Mouse (Mus musculus) lung, embryonic 16.5 days (tissue): ENCODE results near the gene Gm10959. TPM values are rescaled to one million over a fixed set of nuclear protein-coding genes. Genes with fewer than 3 reads are reported as not detected.
"Not testable (repeated sequence)": the region's sequence is repeated elsewhere in the genome, so short reads cannot be mapped to it uniquely, and the experiment has no call there.

Experiments
- ATAC-seq: fragments of 200-750 bp; cut with Nextera tagmentation; 2 replicates; pipeline ENCODE4 v1.8.0; 2017; ENCODE audit warnings: low read depth, mild to moderate bottlenecking, moderate library complexity
- H3K27ac ChIP-seq: fragments of 300-500 bp; sonication (generic); 2 replicates; pipeline ENCODE4 v1.5.1; 2014; ENCODE audit warnings: mild to moderate bottlenecking, control low read depth, low read length
- H3K27me3 ChIP-seq: fragments of 300-500 bp; sonication (generic); 2 replicates; pipeline ENCODE4 v1.6.1; 2014; ENCODE audit warnings: low read depth, low read length, mixed read lengths; ENCODE audit not compliant: control insufficient read depth, insufficient read depth
- H3K36me3 ChIP-seq: fragments of 300-500 bp; sonication (generic); 2 replicates; pipeline ENCODE4 v1.6.1; 2014; ENCODE audit warnings: low read length; ENCODE audit not compliant: control insufficient read depth, insufficient read depth
- H3K4me1 ChIP-seq: fragments of 300-500 bp; sonication (generic); replicated peaks from 2 replicates; pipeline ENCODE4 v1.6.1; 2014; ENCODE audit warnings: low read length, mixed read lengths; ENCODE audit not compliant: control insufficient read depth, insufficient read depth
- H3K4me2 ChIP-seq: fragments of 300-500 bp; sonication (generic); 2 replicates; pipeline ENCODE4 v1.6.1; 2014; ENCODE audit warnings: low read depth, low read length, control low read depth
- H3K4me3 ChIP-seq: fragments of 300-500 bp; sonication (generic); 2 replicates; pipeline ENCODE4 v1.5.1; 2014; ENCODE audit warnings: mild to moderate bottlenecking, low read length, control low read depth
- H3K9ac ChIP-seq: fragments of 300-500 bp; sonication (generic); 2 replicates; pipeline ENCODE4 v1.6.1; 2014; ENCODE audit warnings: low read length, control low read depth
- H3K9me3 ChIP-seq: fragments of 300-500 bp; sonication (generic); 2 replicates; pipeline ENCODE4 v1.6.1; 2016; ENCODE audit warnings: low read length; ENCODE audit not compliant: control insufficient read depth
- WGBS: fragments of 180-500 bp; shearing (Covaris S2); extraction: QIAGEN DNeasy Blood & Tissue Kit; methylation state at CpG from one replicate; pipeline ENCODE4 v1.1.7; 2014; 5-methylcytosine and 5-hydroxymethylcytosine counted together
- polyA plus RNA-seq: library from polyadenylated mRNA; unstranded; fragments of >200 nt; fragmentation: Nextera tagmentation; extraction: Ambion mirVana; gene quantifications from 2 replicates; pipeline ENCODE4 v1.2.1, GENCODE M21; 2015

The Gm10959 gene
- not detected in 2 replicates for polyA plus RNA-seq

DNA sequence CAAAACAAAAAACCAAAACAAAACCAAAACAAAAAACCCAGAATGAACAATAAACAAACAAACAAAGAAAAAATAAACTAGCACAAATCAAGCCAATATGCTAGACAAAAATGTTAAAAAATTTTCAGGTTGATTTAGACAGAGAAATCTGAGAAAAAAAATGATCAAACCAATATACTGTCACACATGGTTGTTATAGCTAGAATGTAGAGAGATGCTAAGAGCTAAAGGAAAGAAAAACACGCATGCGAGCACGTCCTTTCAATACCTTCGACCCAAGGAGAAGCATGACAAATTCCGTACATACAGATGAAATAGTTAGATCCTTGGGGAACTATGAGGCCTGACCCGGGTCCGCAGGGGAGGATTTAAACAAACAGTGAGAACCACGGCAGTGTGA, at the start of gene Gm10959:
Gm10959 (minus strand) TSS at position 101 of the 400 bp plus-strand sequence.
- H3K9ac ChIP-seq: no peak within 1 kb of the TSS
- H3K27ac ChIP-seq: no peak within 1 kb of the TSS
- no peak for ATAC-seq
- no peaks in the 10 kb centered on the region for H3K36me3 ChIP-seq
- no peak within 1 kb of the TSS for H3K4me3 ChIP-seq
- 79% methylated on average over 8 of the region's 8 CpGs for WGBS
- peaks cover 5% of the 10 kb centered on the region for H3K4me1 ChIP-seq
- no peak within 1 kb of the TSS for H3K4me2 ChIP-seq
- no peaks in the 10 kb centered on the region for H3K9me3 ChIP-seq
- no peaks in the 10 kb centered on the region for H3K27me3 ChIP-seq

DNA sequence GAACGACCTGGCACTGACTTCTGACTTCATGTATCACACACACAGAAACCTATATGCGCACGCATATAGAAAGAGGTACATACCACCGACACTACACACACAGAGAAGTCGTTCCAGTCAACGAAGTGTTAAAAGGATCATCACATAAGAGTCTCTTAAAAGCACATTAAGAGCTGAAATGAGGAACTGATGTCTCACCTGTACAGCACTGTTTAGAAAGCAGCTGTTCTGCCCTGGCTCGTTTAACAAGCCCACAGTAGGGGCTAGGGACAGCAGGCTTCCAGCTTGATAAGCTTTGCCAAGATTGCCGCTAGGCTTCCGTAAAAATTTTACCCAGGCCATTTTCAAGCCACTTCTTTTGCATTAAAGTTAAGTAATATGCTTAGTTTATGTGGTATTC, 49.2 kb upstream of the Gm10959 start:
- Histone ChIP-seq H3K4me1 (no peaks in the 10 kb centered on the region), H3K36me3 (peaks cover 6% of the 10 kb centered on the region; the same call in 1 of the 2 replicates), H3K9ac (no peak overlapping the region), H3K27me3 (no peaks in the 10 kb centered on the region), H3K9me3 (no peaks in the 10 kb centered on the region), H3K4me2 (no peak overlapping the region), H3K27ac (no peak overlapping the region), H3K4me3 (no peak overlapping the region)
- 86% methylated on average over 9 of the region's 9 CpGs for WGBS
- ATAC-seq: no peak

DNA sequence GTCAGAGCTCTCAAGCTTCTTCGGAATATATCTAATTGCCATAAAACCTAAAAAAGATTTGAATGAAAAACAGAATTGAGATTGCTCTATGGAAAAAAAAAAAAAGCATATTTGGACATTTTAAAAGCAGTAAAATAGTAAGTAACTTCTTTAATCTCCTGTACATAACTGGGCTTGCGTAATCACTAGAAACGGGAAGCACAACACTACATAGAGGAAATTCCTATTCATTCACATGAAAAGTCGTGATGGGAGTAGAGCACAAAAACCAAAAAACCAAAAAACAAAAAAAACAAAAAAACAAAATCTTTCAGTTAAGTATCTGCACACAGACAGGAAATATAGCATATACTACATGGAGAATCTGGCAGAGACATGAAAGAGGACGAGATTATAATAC, 45.1 kb upstream of the Gm10959 start:
- whole genome bisulfite sequencing: 65% methylated on average over 5 of the region's 5 CpGs
- Histone ChIP-seq H3K27ac (no peak overlapping the region), H3K4me1 (no peaks in the 10 kb centered on the region)

DNA sequence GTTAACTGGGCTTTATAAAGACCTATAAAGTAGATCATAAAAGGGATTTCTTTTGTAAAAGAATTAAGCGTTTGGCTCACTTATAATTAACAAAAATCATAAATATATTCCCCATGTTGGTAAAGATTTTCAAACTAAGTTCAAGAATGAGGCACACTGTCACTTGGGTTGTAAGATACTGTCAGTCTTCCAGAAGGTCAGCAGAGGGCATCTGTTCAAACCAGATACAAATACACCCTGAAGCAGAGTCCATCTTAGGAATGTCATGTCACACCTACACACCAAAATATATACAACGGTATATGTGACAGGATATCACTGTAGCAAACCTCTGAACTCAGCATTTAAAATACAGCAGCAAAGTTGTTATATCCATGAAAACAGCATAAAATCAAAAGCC, 31.0 kb upstream of the Gm10959 start:
- Histone ChIP-seq H3K4me2 (no peak overlapping the region), H3K4me1 (no peaks in the 10 kb centered on the region), H3K27me3 (no peaks in the 10 kb centered on the region), H3K36me3 (no peaks in the 10 kb centered on the region; the same call in 1 of the 2 replicates), H3K27ac (no peak overlapping the region), H3K4me3 (no peak overlapping the region), H3K9me3 (no peaks in the 10 kb centered on the region), H3K9ac (no peak overlapping the region)
- 74% methylated on average over 2 of the region's 2 CpGs for WGBS
- ATAC-seq: no peak

More for the DNA sequence above, 45.1 kb upstream of the Gm10959 start:
- H3K9ac ChIP-seq: no peak overlapping the region
- no peak overlapping the region for H3K4me3 ChIP-seq
- no peaks in the 10 kb centered on the region for H3K27me3 ChIP-seq
- no peaks in the 10 kb centered on the region for H3K9me3 ChIP-seq
- H3K36me3 ChIP-seq: peaks cover 6% of the 10 kb centered on the region; the same call in 1 of the 2 replicates
- no peak overlapping the region for H3K4me2 ChIP-seq
- no peak for ATAC-seq

DNA sequence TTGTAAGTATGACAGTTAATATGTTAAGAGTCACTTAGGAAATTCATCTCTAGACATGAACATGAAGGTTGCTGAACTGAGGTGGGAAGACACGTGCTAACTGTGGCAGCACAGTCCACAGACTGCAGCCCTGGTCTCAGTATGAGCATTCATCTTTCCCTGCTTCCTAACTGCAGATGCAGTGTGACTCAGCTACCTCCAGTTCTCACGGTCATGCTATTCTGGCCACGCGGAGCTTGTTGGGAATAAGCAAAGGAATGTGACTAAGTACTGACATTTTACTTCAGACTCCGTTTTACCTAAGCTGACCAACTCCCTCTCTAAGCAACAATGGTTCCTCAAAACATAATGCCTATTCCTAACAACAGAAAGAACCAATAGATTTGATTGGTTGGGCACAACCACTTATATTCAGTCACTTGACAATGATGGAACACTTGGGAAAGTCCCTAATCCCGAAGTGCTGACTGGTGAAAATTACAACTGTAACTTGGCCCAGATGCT, 24.3 kb upstream of the Gm10959 start:
- Histone ChIP-seq H3K27me3 (no peaks in the 10 kb centered on the region), H3K9me3 (no peaks in the 10 kb centered on the region), H3K9ac (no peak overlapping the region), H3K4me1 (no peaks in the 10 kb centered on the region), H3K27ac (no peak overlapping the region), H3K4me3 (no peak overlapping the region), H3K4me2 (no peak overlapping the region), H3K36me3 (no peaks in the 10 kb centered on the region)
- 63% methylated on average over 6 of the region's 6 CpGs for WGBS
- no peak for ATAC-seq

DNA sequence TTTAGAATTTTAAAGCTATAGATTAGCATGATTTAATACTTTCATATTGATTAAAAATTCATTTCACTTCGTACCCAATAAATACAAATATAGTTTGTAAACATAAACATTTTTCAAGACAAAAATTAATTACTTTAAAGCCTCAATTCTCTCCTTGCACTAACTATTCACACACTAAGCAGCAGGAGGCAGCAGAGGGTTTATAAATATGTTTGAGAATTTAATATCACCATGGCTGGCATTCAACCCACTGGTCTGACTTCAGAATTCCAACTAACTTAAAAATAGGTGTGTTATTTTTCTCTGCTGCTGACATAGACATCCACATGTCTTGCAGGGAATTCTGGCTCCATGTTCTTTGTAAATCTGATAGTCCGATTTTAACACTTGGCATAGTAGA, 20.1 kb upstream of the Gm10959 start:
- 62% methylated on average over 2 of the region's 2 CpGs for WGBS
- Histone ChIP-seq H3K4me1 (no peaks in the 10 kb centered on the region), H3K9me3 (no peaks in the 10 kb centered on the region), H3K4me3 (no peak overlapping the region), H3K27ac (no peak overlapping the region), H3K9ac (no peak overlapping the region), H3K27me3 (no peaks in the 10 kb centered on the region), H3K36me3 (no peaks in the 10 kb centered on the region), H3K4me2 (no peak overlapping the region)
- ATAC-seq: no peak

GRCm38 (mm10) chr3:122937176-122937575, 18.0 kb upstream of the Gm10959 start:
- H3K9me3 ChIP-seq, H3K27me3 ChIP-seq, H3K9ac ChIP-seq, H3K27ac ChIP-seq, H3K4me3 ChIP-seq, H3K4me2 ChIP-seq, H3K36me3 ChIP-seq, H3K4me1 ChIP-seq, ATAC-seq: not testable (repeated sequence)
- 81% methylated on average over 13 of the region's 13 CpGs for WGBS

DNA sequence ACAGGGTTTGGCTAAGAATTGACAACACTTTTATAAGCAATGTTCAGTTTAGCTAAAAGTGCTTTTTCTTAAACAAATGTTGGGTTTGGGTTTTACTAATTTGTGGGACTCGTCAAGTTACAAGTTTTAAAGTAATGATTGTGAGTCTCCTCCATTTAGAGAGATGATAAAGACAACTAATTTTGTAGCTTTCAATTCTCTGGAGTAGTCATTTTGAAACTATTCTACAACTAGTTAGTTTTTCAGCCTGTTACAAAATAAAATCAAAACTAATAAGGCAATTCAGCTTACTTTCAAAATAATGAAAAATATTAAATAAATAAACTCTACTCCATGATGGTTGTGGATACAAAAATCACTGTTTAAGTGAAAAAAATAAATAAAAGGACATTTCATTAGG, 13.3 kb upstream of the Gm10959 start:
- H3K4me3 ChIP-seq: no peak overlapping the region
- no peak for ATAC-seq
- WGBS: 85% methylated on average over 1 of the region's 1 CpGs

GRCm38 (mm10) chr3:122929723-122930122, 10.6 kb upstream of the Gm10959 start:
- H3K9me3 ChIP-seq: no peaks in the 10 kb centered on the region
- 91% methylated on average over 6 of the region's 6 CpGs for WGBS
- no peaks in the 10 kb centered on the region for H3K4me1 ChIP-seq
- H3K4me2 ChIP-seq: no peak overlapping the region
- ATAC-seq: no peak
- H3K9ac ChIP-seq: no peak overlapping the region
- H3K36me3 ChIP-seq: no peaks in the 10 kb centered on the region
- no peak overlapping the region for H3K4me3 ChIP-seq
- no peak overlapping the region for H3K27ac ChIP-seq
- H3K27me3 ChIP-seq: no peaks in the 10 kb centered on the region

More for the DNA sequence above, 13.3 kb upstream of the Gm10959 start:
- Histone ChIP-seq H3K27ac (no peak overlapping the region), H3K4me1 (no peaks in the 10 kb centered on the region), H3K9me3 (no peaks in the 10 kb centered on the region), H3K27me3 (no peaks in the 10 kb centered on the region), H3K36me3 (no peaks in the 10 kb centered on the region), H3K9ac (no peak overlapping the region), H3K4me2 (no peak overlapping the region)
